Mouse (Mus musculus) limb, embryonic 14.5 days (tissue): ENCODE results near the gene Gm37240. TPM values are rescaled to one million over a fixed set of nuclear protein-coding genes. Genes with fewer than 3 reads are reported as not detected.

Experiments used
- ATAC-seq: fragments of 200-750 bp; cut with Nextera tagmentation; 2 replicates; pipeline ENCODE4 v1.8.0; 2017; ENCODE audit warnings: low read depth, moderate number of reproducible peaks, moderate TSS enrichment; ENCODE audit not compliant: low FRiP score
- DNase-seq: peaks from one replicate; pipeline ENCODE4 v3.0.0-alpha.2; 2015; ENCODE audit warnings: low spot score
- H3K27ac ChIP-seq: fragments of 300-500 bp; sonication (generic); replicated peaks from 2 replicates; pipeline ENCODE4 v1.5.1; 2014; ENCODE audit warnings: low read depth, mild to moderate bottlenecking, low read length, moderate library complexity, mixed read lengths
- H3K27me3 ChIP-seq: fragments of 300-500 bp; sonication (generic); 2 replicates; pipeline ENCODE4 v1.6.1; 2014; ENCODE audit warnings: low read length, mixed read lengths; ENCODE audit not compliant: control insufficient read depth, insufficient read depth
- H3K36me3 ChIP-seq: fragments of 300-500 bp; sonication (generic); 2 replicates; pipeline ENCODE4 v1.6.1; 2014; ENCODE audit warnings: mild to moderate bottlenecking, low read length, moderate library complexity, mixed read lengths; ENCODE audit not compliant: control insufficient read depth, insufficient read depth
- H3K4me1 ChIP-seq: fragments of 300-500 bp; sonication (generic); 2 replicates; pipeline ENCODE4 v1.6.1; 2014; ENCODE audit warnings: antibody characterized with exemption, low read length, mixed read lengths; ENCODE audit not compliant: control insufficient read depth, insufficient read depth
- H3K4me2 ChIP-seq: fragments of 300-500 bp; sonication (generic); replicated peaks from 2 replicates; pipeline ENCODE4 v1.6.1; 2014; ENCODE audit warnings: low read depth, mild to moderate bottlenecking, low read length, moderate library complexity; ENCODE audit not compliant: severe bottlenecking
- H3K4me3 ChIP-seq: fragments of 300-500 bp; sonication (generic); replicated peaks from 2 replicates; pipeline ENCODE4 v1.5.1; 2014; ENCODE audit warnings: low read length
- H3K9ac ChIP-seq: fragments of 300-500 bp; sonication (generic); 2 replicates; pipeline ENCODE4 v1.6.1; 2014; ENCODE audit warnings: mild to moderate bottlenecking, low read depth, low read length, moderate library complexity; ENCODE audit not compliant: severe bottlenecking
- H3K9me3 ChIP-seq: fragments of 300-500 bp; sonication (generic); 2 replicates; pipeline ENCODE4 v1.6.1; 2016; ENCODE audit warnings: low read length; ENCODE audit not compliant: control insufficient read depth
- POLR2A ChIP-seq: fragments of 200-500 bp; IDR thresholded peaks from 2 replicates; pipeline ENCODE4 v1.8.0; 2012; ENCODE audit warnings: inconsistent platforms, mild to moderate bottlenecking, moderate library complexity, borderline replicate concordance; ENCODE audit not compliant: insufficient read depth, insufficient read length; ENCODE audit errors: extremely low read depth
- WGBS: fragments of 180-500 bp; shearing (Covaris S2); extraction: QIAGEN DNeasy Blood & Tissue Kit; methylation state at CpG from one replicate; pipeline ENCODE4 v1.1.7; 2014; 5-methylcytosine and 5-hydroxymethylcytosine counted together
- polyA plus RNA-seq, 2 experiments: library from polyadenylated mRNA; depleted of rRNA in 1 of 2; stranded (reverse) in 1 of 2; unstranded in 1 of 2; fragments of >200 nt; fragmentation: Nextera tagmentation in 1 of 2; extraction: Ambion mirVana in 1 of 2; gene quantifications; 2 replicates each; pipeline versions ENCODE4 v1.2.1 to v1.2.3; 2012 to 2014

The Gm37240 gene
- polyA plus RNA-seq, 2 experiments: 2.0 to 13.4 TPM

DNA sequence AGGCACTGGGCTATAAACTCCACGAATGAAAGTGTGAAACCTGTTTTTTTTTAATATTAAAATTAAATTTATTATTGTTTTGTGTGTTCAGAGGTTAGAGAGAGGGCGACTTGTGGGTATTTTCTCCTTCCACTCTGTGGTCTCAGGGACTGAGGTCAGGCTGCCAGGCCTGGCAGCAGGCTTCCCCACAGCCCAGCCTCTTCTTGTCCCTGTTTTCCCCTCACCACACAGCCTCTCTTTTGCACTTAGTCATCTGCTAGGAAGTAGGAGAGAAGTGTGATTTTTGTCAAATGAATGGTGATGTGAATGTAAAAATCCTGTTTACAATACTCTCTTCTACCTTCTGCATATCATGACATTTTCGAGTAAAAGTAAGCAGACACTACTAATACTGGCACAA lies 1079.5 kb downstream of the Gm37240 start:
- Histone ChIP-seq H3K4me1 (no peaks in the 10 kb centered on the region), H3K4me2 (no peak overlapping the region), H3K27ac (no peak overlapping the region), H3K4me3 (no peak overlapping the region), H3K36me3 (no peaks in the 10 kb centered on the region), H3K9ac (no peak overlapping the region), H3K27me3 (no peaks in the 10 kb centered on the region), H3K9me3 (no peaks in the 10 kb centered on the region)
- DNase-seq (no peak), ATAC-seq (no peak)
- 64% methylated on average over 3 of the region's 3 CpGs for WGBS
- no peak for TF ChIP-seq POLR2A

DNA sequence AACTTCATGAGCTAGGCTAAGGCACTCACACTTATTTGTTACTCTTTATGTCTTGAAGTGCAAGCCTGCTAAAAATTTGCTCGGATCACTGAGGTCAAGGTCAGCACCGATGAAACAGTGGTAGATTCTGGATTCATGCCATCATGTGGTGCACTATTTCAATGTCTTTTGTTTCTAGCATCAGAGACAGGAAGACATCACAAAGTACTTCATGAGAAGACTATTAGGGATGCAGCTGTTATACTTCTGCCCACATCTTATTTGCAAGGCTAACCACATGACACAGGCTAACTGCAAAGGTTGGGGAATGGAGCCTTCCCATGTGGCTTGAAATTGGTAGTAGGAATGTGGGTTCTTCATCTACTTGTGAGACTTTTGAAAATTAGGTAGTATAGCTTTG lies 1081.1 kb downstream of the Gm37240 start:
- no peak overlapping the region for H3K27ac ChIP-seq
- H3K4me2 ChIP-seq: no peak overlapping the region
- no peaks in the 10 kb centered on the region for H3K27me3 ChIP-seq
- no peaks in the 10 kb centered on the region for H3K36me3 ChIP-seq
- H3K9ac ChIP-seq: no peak overlapping the region
- 77% methylated on average over 2 of the region's 2 CpGs for WGBS
- no peak for ATAC-seq
- H3K4me1 ChIP-seq: no peaks in the 10 kb centered on the region
- no peak for DNase-seq
- TF ChIP-seq POLR2A: no peak
- no peaks in the 10 kb centered on the region for H3K9me3 ChIP-seq
- no peak overlapping the region for H3K4me3 ChIP-seq

DNA sequence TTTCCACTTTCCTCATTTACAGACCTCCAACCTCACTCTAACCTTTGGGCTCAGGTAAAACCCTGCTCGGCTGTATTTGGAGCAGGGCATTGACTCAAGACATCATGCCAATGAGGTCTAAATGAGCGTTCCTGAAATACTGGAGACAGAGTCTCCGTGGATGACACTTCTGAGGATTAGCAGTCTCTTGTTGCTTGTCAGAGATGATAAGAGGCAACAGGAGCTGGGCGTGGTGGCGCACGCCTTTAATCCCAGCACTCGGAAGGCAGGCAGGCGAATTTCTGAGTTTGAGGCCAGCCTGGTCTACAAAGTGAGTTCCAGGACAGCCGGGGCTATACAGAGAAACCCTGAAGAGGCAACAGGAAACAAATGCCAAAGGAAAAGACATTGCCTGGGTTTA lies 1083.3 kb downstream of the Gm37240 start:
- Histone ChIP-seq H3K36me3 (no peaks in the 10 kb centered on the region), H3K27me3 (no peaks in the 10 kb centered on the region), H3K9me3 (no peaks in the 10 kb centered on the region), H3K4me3 (no peak overlapping the region), H3K27ac (no peak overlapping the region), H3K4me2 (no peak overlapping the region), H3K9ac (no peak overlapping the region), H3K4me1 (no peaks in the 10 kb centered on the region)
- ATAC-seq: no peak
- 63% methylated on average over 9 of the region's 9 CpGs for WGBS
- no peak for DNase-seq
- TF ChIP-seq POLR2A: no peak

DNA sequence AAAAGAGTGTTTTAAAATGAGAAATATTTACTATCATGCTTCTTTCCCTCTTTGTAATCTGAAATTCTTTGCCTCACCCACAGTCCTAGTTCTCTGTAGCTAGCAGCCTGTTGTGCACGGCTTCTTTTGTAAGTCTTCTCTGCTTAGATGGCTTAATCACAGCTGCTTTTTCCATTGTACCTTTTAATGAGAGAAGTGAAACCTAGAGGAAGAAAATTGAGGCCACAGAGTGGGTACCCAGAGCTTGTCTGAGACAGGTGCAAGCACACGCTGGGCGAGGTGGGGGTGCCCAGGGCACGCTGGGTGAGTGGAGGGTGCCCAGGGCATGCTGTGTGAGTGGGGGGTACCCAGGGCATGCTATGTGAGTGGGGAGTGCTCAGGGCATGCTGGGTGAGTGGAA lies 1099.4 kb downstream of the Gm37240 start:
- H3K4me2 ChIP-seq: no peak overlapping the region
- no peak overlapping the region for H3K27ac ChIP-seq
- no peaks in the 10 kb centered on the region for H3K36me3 ChIP-seq
- ATAC-seq: no peak
- TF ChIP-seq POLR2A: no peak
- DNase-seq: no peak
- H3K27me3 ChIP-seq: no peaks in the 10 kb centered on the region
- no peaks in the 10 kb centered on the region for H3K4me1 ChIP-seq
- no peak overlapping the region for H3K9ac ChIP-seq
- H3K4me3 ChIP-seq: no peak overlapping the region
- 85% methylated on average over 4 of the region's 4 CpGs for WGBS
- H3K9me3 ChIP-seq: no peaks in the 10 kb centered on the region

DNA sequence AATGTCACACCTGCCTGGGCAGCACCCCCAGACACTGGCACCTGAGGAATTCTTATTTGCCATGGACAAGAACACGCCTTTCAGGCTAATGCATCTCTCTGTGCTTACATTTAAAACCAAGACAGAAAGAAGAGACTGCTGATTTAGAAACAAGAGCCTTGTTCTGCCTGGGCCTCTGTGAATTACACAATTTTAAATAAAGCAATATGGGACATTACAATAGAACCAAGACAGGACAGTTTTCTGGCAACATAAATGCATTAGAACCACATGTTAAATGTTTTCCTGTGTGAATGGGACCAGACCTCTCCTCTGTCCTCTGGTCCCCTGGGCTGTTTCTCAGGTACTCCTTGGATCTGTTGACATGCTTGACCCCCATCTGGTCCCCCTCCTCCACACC lies 1111.2 kb downstream of the Gm37240 start:
- 60% methylated on average over 1 of the region's 1 CpGs for WGBS
- no peaks in the 10 kb centered on the region for H3K27me3 ChIP-seq
- DNase-seq (peak; percentile 15), ATAC-seq (no peak)
- no peak for TF ChIP-seq POLR2A
- peak overlapping the region; percentile 33 for H3K27ac ChIP-seq
- H3K9ac ChIP-seq: no peak overlapping the region
- no peaks in the 10 kb centered on the region for H3K9me3 ChIP-seq
- H3K4me1 ChIP-seq: peaks cover 17% of the 10 kb centered on the region
- no peak overlapping the region for H3K4me3 ChIP-seq
- H3K4me2 ChIP-seq: no peak overlapping the region
- H3K36me3 ChIP-seq: no peaks in the 10 kb centered on the region

DNA sequence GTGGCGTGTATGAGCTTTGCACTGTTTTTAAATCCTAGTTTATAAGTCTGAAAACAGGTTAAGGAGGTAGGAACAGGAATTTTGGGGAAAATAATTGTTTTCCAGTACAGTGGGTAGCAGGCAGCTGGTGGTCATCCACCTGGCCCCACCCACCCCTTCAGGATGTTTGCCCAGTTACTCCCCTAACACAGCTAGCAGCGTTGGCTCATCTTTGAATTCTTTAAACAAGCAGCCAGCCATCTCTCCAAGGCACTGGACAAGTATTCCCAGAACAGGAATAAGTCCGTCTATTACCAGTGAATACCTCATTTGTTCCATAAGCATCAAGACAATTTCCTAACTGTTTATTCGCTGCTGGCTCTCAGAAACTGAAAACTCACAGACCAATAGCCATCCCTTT lies 1111.7 kb downstream of the Gm37240 start:
- ATAC-seq (peak; percentile 62), DNase-seq (peak; percentile 47)
- no peaks in the 10 kb centered on the region for H3K9me3 ChIP-seq
- no peak overlapping the region for H3K4me3 ChIP-seq
- TF ChIP-seq POLR2A: no peak
- no peak overlapping the region for H3K4me2 ChIP-seq
- H3K9ac ChIP-seq: no peak overlapping the region
- no peaks in the 10 kb centered on the region for H3K27me3 ChIP-seq
- peak overlapping the region; percentile 33 for H3K27ac ChIP-seq
- 38% methylated on average over 4 of the region's 4 CpGs for WGBS
- peaks cover 17% of the 10 kb centered on the region for H3K4me1 ChIP-seq
- no peaks in the 10 kb centered on the region for H3K36me3 ChIP-seq
